Mouse (Mus musculus): Measurements from ENCODE around the gene Cltrn. TPM values are rescaled to one million over a fixed set of nuclear protein-coding genes. Genes with fewer than 3 reads are reported as not detected.

The Cltrn gene
- polyA plus RNA-seq (2014; fragmentation: Nextera tagmentation; extraction: Ambion mirVana) = 0.39 and 0.47 TPM in 2 replicates

GRCm38 (mm10) chrX:164088582-164088981 is at the start of gene Cltrn:
TSS of gene Cltrn (plus strand) at chrX:164088830.
- Histone ChIP-seq H3K27me3 (ENCODE audit: insufficient read depth, low read length) (no peaks in the 10 kb centered on the region), H3K36me3 (ENCODE audit: insufficient read depth) (no peaks in the 10 kb centered on the region), H3K4me1 (ENCODE audit: insufficient read depth) (no peaks in the 10 kb centered on the region), H3K4me2 (no peak within 1 kb of the TSS), H3K4me3 (ENCODE audit: low read depth, low read length) (no peak within 1 kb of the TSS), H3K27ac (ENCODE audit: low read depth) (no peak within 1 kb of the TSS), H3K9ac (no peak within 1 kb of the TSS), H3K9me3 (ENCODE audit: low read depth, low read length) (no peaks in the 10 kb centered on the region)
- TF ChIP-seq CTCF (IDR thresholded peaks at IDR 0.05; ENCODE audit: low read depth) = no peak
- ATAC-seq (ENCODE audit: insufficient read depth) (no peak), DNase-seq (no peak)
- 81% methylated on average over 4 of the region's 4 CpGs for WGBS

DNA sequence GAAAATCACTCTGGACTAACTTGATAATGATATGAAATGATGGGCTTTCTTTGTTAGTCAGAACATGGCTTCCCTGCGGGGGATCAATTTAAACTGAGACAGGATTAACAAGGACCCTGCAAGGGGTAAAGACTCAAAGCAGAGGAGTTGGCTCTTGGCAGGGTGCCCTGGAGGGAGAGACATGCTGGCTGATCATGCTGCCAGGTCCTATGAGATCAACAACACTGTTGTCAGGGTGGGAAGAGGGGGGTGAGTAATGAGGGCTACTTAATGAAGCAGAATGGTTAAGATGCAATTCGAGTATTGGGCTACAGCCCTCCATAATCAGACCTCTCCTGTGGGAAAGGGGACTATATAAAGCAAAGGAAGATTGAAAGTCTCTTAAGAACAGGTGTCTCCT is 49.7 kb upstream of the Cltrn start:
- H3K27ac ChIP-seq (ENCODE audit: low read depth) = no peak overlapping the region
- ATAC-seq (ENCODE audit: insufficient read depth) (no peak), DNase-seq (no peak)
- WGBS = 41% methylated on average over 2 of the region's 2 CpGs
- no peaks in the 10 kb centered on the region for H3K36me3 ChIP-seq (ENCODE audit: insufficient read depth)
- no peaks in the 10 kb centered on the region for H3K27me3 ChIP-seq (ENCODE audit: insufficient read depth, low read length)
- no peak for TF ChIP-seq CTCF (IDR thresholded peaks at IDR 0.05; ENCODE audit: low read depth)
- no peak overlapping the region for H3K9ac ChIP-seq
- H3K4me3 ChIP-seq (ENCODE audit: low read depth, low read length) = no peak overlapping the region
- H3K4me2 ChIP-seq = no peak overlapping the region
- no peaks in the 10 kb centered on the region for H3K9me3 ChIP-seq (ENCODE audit: low read depth, low read length)
- H3K4me1 ChIP-seq (ENCODE audit: insufficient read depth) = no peaks in the 10 kb centered on the region

GRCm38 (mm10) chrX:164042069-164042468 is 46.6 kb upstream of the Cltrn start:
- Histone ChIP-seq H3K4me3 (ENCODE audit: low read depth, low read length) (no peak overlapping the region), H3K36me3 (ENCODE audit: insufficient read depth) (no peaks in the 10 kb centered on the region), H3K9me3 (ENCODE audit: low read depth, low read length) (no peaks in the 10 kb centered on the region), H3K27ac (ENCODE audit: low read depth) (no peak overlapping the region), H3K27me3 (ENCODE audit: insufficient read depth, low read length) (no peaks in the 10 kb centered on the region), H3K4me1 (ENCODE audit: insufficient read depth) (no peaks in the 10 kb centered on the region), H3K4me2 (no peak overlapping the region), H3K9ac (no peak overlapping the region)
- DNase-seq = no peak
- ATAC-seq (ENCODE audit: insufficient read depth) = no peak
- 48% methylated on average over 13 of the region's 13 CpGs for WGBS
- no peak for TF ChIP-seq CTCF (IDR thresholded peaks at IDR 0.05; ENCODE audit: low read depth)

DNA sequence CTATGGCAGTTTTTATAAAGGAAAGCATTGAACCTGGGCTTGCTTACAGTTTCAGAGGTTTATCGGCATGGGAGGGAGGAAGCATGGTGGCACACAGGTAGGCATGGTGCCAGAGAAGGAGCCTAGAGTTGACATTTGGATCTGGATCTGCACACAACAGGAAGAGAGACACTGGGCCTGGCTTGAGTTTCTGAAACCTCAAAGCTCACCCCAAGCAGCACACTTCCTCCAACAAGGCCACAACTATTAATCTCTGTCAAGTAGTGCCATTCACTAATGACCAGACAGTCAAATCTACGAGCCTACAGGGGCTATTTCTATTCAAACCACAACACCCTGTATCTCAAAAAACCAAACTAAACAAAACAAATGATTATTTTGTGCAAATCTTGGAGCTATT is 41.9 kb upstream of the Cltrn start:
- no peak overlapping the region for H3K9ac ChIP-seq
- no peak for DNase-seq
- ATAC-seq (ENCODE audit: insufficient read depth) = no peak
- 61% methylated on average over 2 of the region's 2 CpGs for WGBS
- no peaks in the 10 kb centered on the region for H3K36me3 ChIP-seq (ENCODE audit: insufficient read depth)
- no peak for TF ChIP-seq CTCF (IDR thresholded peaks at IDR 0.05; ENCODE audit: low read depth)
- H3K27me3 ChIP-seq (ENCODE audit: insufficient read depth, low read length) = no peaks in the 10 kb centered on the region
- H3K27ac ChIP-seq (ENCODE audit: low read depth) = no peak overlapping the region
- no peaks in the 10 kb centered on the region for H3K9me3 ChIP-seq (ENCODE audit: low read depth, low read length)
- no peaks in the 10 kb centered on the region for H3K4me1 ChIP-seq (ENCODE audit: insufficient read depth)
- H3K4me2 ChIP-seq = no peak overlapping the region
- H3K4me3 ChIP-seq (ENCODE audit: low read depth, low read length) = no peak overlapping the region

- no peak for TF ChIP-seq CTCF (IDR thresholded peaks at IDR 0.05; ENCODE audit: low read depth)
- Histone ChIP-seq H3K27me3 (ENCODE audit: insufficient read depth, low read length) (no peaks in the 10 kb centered on the region), H3K4me1 (ENCODE audit: insufficient read depth) (no peaks in the 10 kb centered on the region), H3K4me2 (no peak overlapping the region), H3K27ac (ENCODE audit: low read depth) (no peak overlapping the region), H3K9ac (no peak overlapping the region), H3K9me3 (ENCODE audit: low read depth, low read length) (no peaks in the 10 kb centered on the region), H3K4me3 (ENCODE audit: low read depth, low read length) (no peak overlapping the region), H3K36me3 (ENCODE audit: insufficient read depth) (no peaks in the 10 kb centered on the region)
- 70% methylated on average over 4 of the region's 4 CpGs for WGBS
- no peak for ATAC-seq (ENCODE audit: insufficient read depth)
- no peak for DNase-seq
Observed at GRCm38 (mm10) chrX:164055726-164056125, 32.9 kb upstream of the Cltrn start.

DNA sequence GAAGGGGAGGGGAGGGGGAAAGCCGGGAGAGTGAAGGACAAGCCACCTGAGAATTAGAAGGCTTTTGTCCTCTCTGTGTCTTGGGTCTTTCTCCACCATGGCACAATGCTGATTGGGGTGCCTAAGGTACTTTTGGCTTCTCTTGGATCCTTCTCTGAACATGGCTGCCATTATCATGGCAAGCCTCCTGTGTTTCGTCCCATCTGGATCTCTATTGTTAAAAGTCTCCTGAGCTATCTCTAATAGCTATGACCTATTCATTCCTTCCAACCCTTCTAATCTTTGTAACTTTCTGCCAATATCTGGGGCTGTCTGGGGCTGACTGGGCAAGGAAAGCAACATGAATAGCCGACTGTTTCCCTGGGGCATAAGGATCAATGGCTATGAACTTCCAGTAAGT is 30.1 kb upstream of the Cltrn start:
- WGBS = 77% methylated on average over 3 of the region's 3 CpGs
- no peak overlapping the region for H3K9ac ChIP-seq
- no peak for TF ChIP-seq CTCF (IDR thresholded peaks at IDR 0.05; ENCODE audit: low read depth)
- DNase-seq (no peak), ATAC-seq (ENCODE audit: insufficient read depth) (no peak)
- H3K9me3 ChIP-seq (ENCODE audit: low read depth, low read length) = no peaks in the 10 kb centered on the region
- no peak overlapping the region for H3K4me3 ChIP-seq (ENCODE audit: low read depth, low read length)
- no peaks in the 10 kb centered on the region for H3K27me3 ChIP-seq (ENCODE audit: insufficient read depth, low read length)
- H3K4me1 ChIP-seq (ENCODE audit: insufficient read depth) = no peaks in the 10 kb centered on the region
- H3K4me2 ChIP-seq = no peak overlapping the region
- H3K27ac ChIP-seq (ENCODE audit: low read depth) = no peak overlapping the region
- no peaks in the 10 kb centered on the region for H3K36me3 ChIP-seq (ENCODE audit: insufficient read depth)

- Histone ChIP-seq H3K4me1 (ENCODE audit: insufficient read depth) (no peaks in the 10 kb centered on the region), H3K36me3 (ENCODE audit: insufficient read depth) (no peaks in the 10 kb centered on the region), H3K4me3 (ENCODE audit: low read depth, low read length) (no peak overlapping the region), H3K4me2 (no peak overlapping the region), H3K27ac (ENCODE audit: low read depth) (no peak overlapping the region), H3K9ac (no peak overlapping the region), H3K9me3 (ENCODE audit: low read depth, low read length) (no peaks in the 10 kb centered on the region), H3K27me3 (ENCODE audit: insufficient read depth, low read length) (no peaks in the 10 kb centered on the region)
- 63% methylated on average over 4 of the region's 4 CpGs for WGBS
- DNase-seq (no peak), ATAC-seq (ENCODE audit: insufficient read depth) (no peak)
- TF ChIP-seq CTCF (IDR thresholded peaks at IDR 0.05; ENCODE audit: low read depth) = no peak
Observed at GRCm38 (mm10) chrX:164059070-164059469, 29.6 kb upstream of the Cltrn start.

- Histone ChIP-seq H3K27ac (ENCODE audit: low read depth) (no peak overlapping the region), H3K9ac (no peak overlapping the region), H3K36me3 (ENCODE audit: insufficient read depth) (0 out of 2 replicates have a peak, but pooled peaks cover under 1% of the 10 kb centered on the region), H3K4me3 (ENCODE audit: low read depth, low read length) (no peak overlapping the region), H3K9me3 (ENCODE audit: low read depth, low read length) (no peaks in the 10 kb centered on the region), H3K4me1 (ENCODE audit: insufficient read depth) (no peaks in the 10 kb centered on the region), H3K4me2 (no peak overlapping the region), H3K27me3 (ENCODE audit: insufficient read depth, low read length) (no peaks in the 10 kb centered on the region)
- peak; percentile 84 for ATAC-seq (ENCODE audit: insufficient read depth)
- 5% methylated on average over 2 of the region's 2 CpGs for WGBS
- DNase-seq = peak; percentile 90
- TF ChIP-seq CTCF (IDR thresholded peaks at IDR 0.05; ENCODE audit: low read depth) = peak; percentile 80
Observed at GRCm38 (mm10) chrX:164066185-164066584, 22.4 kb upstream of the Cltrn start.
